Mouse (Mus musculus): Measurements from ENCODE around the gene Triap1. TPM values are rescaled to one million over a fixed set of nuclear protein-coding genes. Genes with fewer than 3 reads are reported as not detected.

Gene Triap1
- total RNA-seq, 2 experiments from 2014 or later = 15.8 to 15.9 TPM

DNA sequence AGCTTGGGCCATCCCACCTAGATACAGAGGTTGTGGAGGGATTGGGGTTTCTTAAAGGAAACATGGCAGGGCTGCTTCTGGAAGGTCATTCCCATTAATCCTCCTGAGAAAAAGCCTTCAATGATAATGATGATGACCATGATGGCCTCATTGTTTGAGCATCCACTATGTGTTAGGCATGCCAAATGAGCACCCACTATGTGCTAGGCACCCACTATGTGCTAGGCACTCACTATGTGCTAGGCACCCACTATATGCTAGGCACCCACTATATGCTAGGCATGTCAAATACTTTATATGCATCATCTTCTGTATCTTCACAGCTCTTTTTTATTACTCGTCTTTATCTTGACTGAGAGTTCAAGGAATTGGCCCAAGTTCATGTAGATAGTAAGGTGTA, 51.9 kb downstream of the Triap1 start:
- no peak for DNase-seq

Other genes with a start within 250 kb of the Triap1 start
- gene Gm10401, start 242.9 kb upstream of the Triap1 start, total RNA-seq (2021) = not detected
- 10 to 100 TPM; 53.8 to 67.7 TPM for gene Acads, start 221.9 kb upstream of the Triap1 start, total RNA-seq (2021)
- 10 to 100 TPM; 13.4 to 18.5 TPM for gene Unc119b, start 206.2 kb upstream of the Triap1 start, total RNA-seq (2021)
- 100 to 1,000 TPM; 231 to 235 TPM for gene Mlec, start 183.0 kb upstream of the Triap1 start, total RNA-seq (2021)
- gene Cabp1, start 146.8 kb upstream of the Triap1 start, total RNA-seq (2021) = 1 to 10 TPM; 2.1 to 4.5 TPM
- 10 to 100 TPM; 17.7 to 26.2 TPM for gene Pop5, start 105.4 kb upstream of the Triap1 start, total RNA-seq (2021)
- gene Rnf10, start 68.3 kb upstream of the Triap1 start, total RNA-seq (2021) = 100 to 1,000 TPM; 220 to 226 TPM
- 10 to 100 TPM; 64.5 to 81.1 TPM for gene Coq5, start 61.6 kb upstream of the Triap1 start, total RNA-seq (2021)
- gene Dynll1, start 40.2 kb upstream of the Triap1 start, total RNA-seq (2021) = 100 to 1,000 TPM; 134 to 168 TPM
- gene Srsf9, start 14.0 kb upstream of the Triap1 start, total RNA-seq (2021) = 10 to 100 TPM; 21.3 to 24.1 TPM
- gene Gatc, start within 50 bp of the Triap1 start, total RNA-seq (2021) = 10 to 100 TPM; 19.7 to 21.2 TPM
- 100 to 1,000 TPM; 164 to 166 TPM for gene Cox6a1, start 7.8 kb downstream of the Triap1 start, total RNA-seq (2021)
- gene Msi1, start 88.4 kb downstream of the Triap1 start, total RNA-seq (2021) = 1 to 10 TPM; 2.6 to 6.1 TPM
- not detected for gene Pla2g1b, start 125.0 kb downstream of the Triap1 start, total RNA-seq (2021)
- 10 to 100 TPM; 12.7 to 16.6 TPM for gene Sirt4, start 143.5 kb downstream of the Triap1 start, total RNA-seq (2021)
- 100 to 1,000 TPM; 107 to 130 TPM for gene Pxn, start 165.5 kb downstream of the Triap1 start, total RNA-seq (2021)
- gene Rplp0, start 218.2 kb downstream of the Triap1 start, total RNA-seq (2021) = 100 to 1,000 TPM; 938 to 959 TPM
- 10 to 100 TPM; 33.4 to 41.7 TPM for gene Gcn1l1, start 224.0 kb downstream of the Triap1 start, total RNA-seq (2021)